Mouse (Mus musculus) cerebellum, adult 2 months (tissue): ENCODE results near the gene Chchd6.

Source experiments
- CTCF ChIP-seq: fragments of 200-500 bp; IDR thresholded peaks from 2 replicates; pipeline ENCODE4 v1.5.1; 2011; ENCODE audit warnings: low read depth, mild to moderate bottlenecking, control low read depth, low read length, moderate library complexity, borderline replicate concordance; ENCODE audit not compliant: insufficient read depth
- POLR2A ChIP-seq: fragments of 200-500 bp; IDR thresholded peaks from 2 replicates; pipeline ENCODE4 v1.6.1; 2011; ENCODE audit warnings: low read length, control low read depth, borderline replicate concordance; ENCODE audit not compliant: insufficient read depth

DNA sequence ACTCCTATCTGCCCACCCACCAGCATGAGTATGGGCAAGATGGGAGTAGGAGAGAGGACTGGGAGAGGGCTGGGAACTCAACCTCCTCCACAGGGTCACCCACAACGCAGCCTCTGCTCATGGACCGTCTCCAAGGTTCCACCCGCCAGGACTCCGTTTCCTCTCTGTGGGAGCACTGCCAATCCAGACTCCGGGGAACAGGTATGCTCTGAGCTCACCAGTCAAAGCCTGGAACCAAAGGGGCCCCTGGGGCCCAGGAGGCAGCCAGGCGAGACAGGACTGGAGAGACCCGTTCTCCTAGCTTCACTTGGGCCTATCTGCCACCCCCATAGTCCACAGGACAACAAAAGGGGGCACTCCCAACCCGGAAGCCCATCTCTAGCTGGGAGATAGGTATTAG, 242.4 kb downstream of the Chchd6 start:
- no peak for TF ChIP-seq CTCF
- no peak for TF ChIP-seq POLR2A
